Mouse (Mus musculus): ENCODE measurements around the gene Camk2n1. TPM values are rescaled to one million over a fixed set of nuclear protein-coding genes. Genes with fewer than 3 reads are reported as not detected.

Camk2n1 gene
- total RNA-seq, 2 experiments from 2014 or later: 8.1 to 10.5 TPM

- DNase-seq (ENCODE audit: low spot score in 2 of 2): no peak
These were observed 51.2 kb downstream of the Camk2n1 start for GRCm38 (mm10) chr4:138505171-138505870.

- no peak for DNase-seq (ENCODE audit: low spot score in 2 of 2)
These were observed 53.8 kb downstream of the Camk2n1 start for GRCm38 (mm10) chr4:138507903-138508302.

Other genes starting within 250 kb of the Camk2n1 start
- gene Hp1bp3, start 238.0 kb upstream of the Camk2n1 start, total RNA-seq (2021): 100 to 1,000 TPM; 102 to 108 TPM
- under 1 TPM in 1 of 2 experiments, not detected in 1; 0.39 TPM for gene Sh2d5, start 203.9 kb upstream of the Camk2n1 start, total RNA-seq (2021)
- under 1 TPM; 0.34 TPM for gene Kif17, start 203.9 kb upstream of the Camk2n1 start, total RNA-seq (2021)
- 100 to 1,000 TPM; 106 to 115 TPM for gene Ddost, start 149.6 kb upstream of the Camk2n1 start, total RNA-seq (2021)
- gene Pink1, start 128.0 kb upstream of the Camk2n1 start, total RNA-seq (2021): 100 to 1,000 TPM; 170 to 188 TPM
- gene Cda, start 86.3 kb upstream of the Camk2n1 start, total RNA-seq (2021): 1 to 10 TPM; 2.1 to 2.4 TPM
- not detected for gene Fam43b, start 57.8 kb upstream of the Camk2n1 start, total RNA-seq (2021)
- gene Mul1, start 19.6 kb upstream of the Camk2n1 start, total RNA-seq (2021): 10 to 100 TPM; 30.1 to 33.2 TPM
- gene Vwa5b1, start 181.6 kb downstream of the Camk2n1 start, total RNA-seq (2021): not detected

Measured in gastrocnemius, postnatal 4 days (tissue).